Mouse (Mus musculus) embryo, embryonic 11 days (tissue): ENCODE measurements around the gene Foxg1.

ENCODE experiments used
- DNase-seq: peaks from one replicate; pipeline ENCODE4 v3.0.0-alpha.2; 2015

Foxg1 gene

DNA sequence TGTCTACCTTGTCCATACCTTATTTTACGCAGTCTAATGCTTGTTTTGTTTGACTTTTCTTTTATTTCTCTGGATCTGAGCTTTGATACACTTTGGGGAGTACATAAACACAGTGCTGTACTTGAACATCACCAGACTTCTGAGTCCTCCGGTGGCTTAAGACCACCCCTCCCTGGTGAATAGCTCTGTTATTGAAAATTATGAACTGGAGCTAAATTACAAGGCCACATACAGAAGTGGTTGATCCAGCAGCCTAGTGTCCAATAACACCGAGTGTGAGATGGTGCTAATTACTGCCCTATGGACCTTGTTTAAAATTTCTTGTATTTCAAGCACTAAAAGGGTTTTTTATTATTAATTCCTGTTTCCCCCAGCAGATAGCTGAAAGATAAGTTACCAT lies 35.5 kb downstream of the Foxg1 start:
- no peak for DNase-seq
